ENCODE assay signal across 38 mouse cellular contexts in the genomic region with DNA sequence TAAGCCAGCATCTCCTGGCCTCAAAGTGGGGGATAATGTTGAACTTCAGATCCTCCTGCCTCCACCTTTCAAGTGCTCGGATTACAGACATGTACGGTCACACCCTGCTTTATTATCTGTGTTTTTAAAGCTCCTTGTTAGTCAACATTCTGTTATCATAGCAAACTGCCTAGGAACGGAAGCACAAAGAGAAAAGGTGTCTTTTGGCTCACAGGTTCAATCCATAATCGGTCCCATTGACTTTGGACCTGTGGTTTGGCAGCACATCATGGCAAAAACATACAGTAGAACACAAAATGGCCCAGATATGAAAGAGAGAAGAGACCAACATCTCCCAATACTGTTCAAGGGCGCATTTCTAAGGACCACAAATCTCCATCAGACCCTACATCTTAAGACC. TPM values are rescaled to one million over a fixed set of nuclear protein-coding genes. Genes with fewer than 3 reads are reported as not detected.
"Had no signal": no experiment of that assay in that cellular context is flagged by ENCODE, and none has a peak within 500 bp of the region (broad histone marks: within the 10 kb centered on the region; RNA-seq: fewer than 3 reads in every experiment).

No protein-coding gene starts in this region.

- H3K4me3 ChIP-seq: left cerebral cortex, adult 2 months; limb, embryonic 10.5 days; limb, embryonic 12.5 days; limb, embryonic 13.5 days; limb, embryonic 15.5 days; liver, embryonic 13.5 days; liver, embryonic 15.5 days; lung, embryonic 15.5 days; megakaryocyte, embryonic 14.5 days; midbrain, embryonic 10.5 days; midbrain, embryonic 12.5 days; midbrain, embryonic 13.5 days; midbrain, embryonic 15.5 days; myocyte; neural tube, embryonic 12.5 days had no signal

- H3K27me3 ChIP-seq: limb, embryonic 12.5 days; limb, embryonic 13.5 days; limb, embryonic 15.5 days; liver, embryonic 15.5 days; lung, embryonic 15.5 days; midbrain, embryonic 12.5 days; midbrain, embryonic 13.5 days; midbrain, embryonic 15.5 days; neural tube, embryonic 12.5 days had no signal

- H3K27ac ChIP-seq: left cerebral cortex, adult 2 months; limb, embryonic 10.5 days; limb, embryonic 12.5 days; limb, embryonic 13.5 days; limb, embryonic 15.5 days; liver, embryonic 13.5 days; liver, embryonic 14.5 days; liver, embryonic 15.5 days; lung, embryonic 15.5 days; macrophage; midbrain, embryonic 10.5 days; midbrain, embryonic 12.5 days; midbrain, embryonic 13.5 days; midbrain, embryonic 15.5 days; neural tube, embryonic 12.5 days had no signal

- H3K36me3 ChIP-seq: limb, embryonic 10.5 days; limb, embryonic 12.5 days; limb, embryonic 13.5 days; limb, embryonic 15.5 days; liver, embryonic 13.5 days; liver, embryonic 15.5 days; lung, embryonic 15.5 days; midbrain, embryonic 10.5 days; midbrain, embryonic 12.5 days; midbrain, embryonic 13.5 days; midbrain, embryonic 15.5 days; neural tube, embryonic 12.5 days had no signal

- H3K9me3 ChIP-seq: limb, embryonic 10.5 days; limb, embryonic 12.5 days; limb, embryonic 13.5 days; limb, embryonic 15.5 days; liver, embryonic 13.5 days; liver, embryonic 15.5 days; lung, embryonic 15.5 days; midbrain, embryonic 10.5 days; midbrain, embryonic 12.5 days; midbrain, embryonic 13.5 days; midbrain, embryonic 15.5 days; neural tube, embryonic 12.5 days had no signal

- H3K4me1 ChIP-seq: limb, embryonic 13.5 days; limb, embryonic 15.5 days; lung, embryonic 15.5 days had no signal

- H3K9ac ChIP-seq: limb, embryonic 12.5 days; limb, embryonic 13.5 days; limb, embryonic 15.5 days; liver, embryonic 13.5 days; liver, embryonic 14.5 days; liver, embryonic 15.5 days; liver, postnatal 0 days; lung, embryonic 14.5 days; lung, embryonic 15.5 days; midbrain, embryonic 12.5 days; midbrain, embryonic 13.5 days; midbrain, embryonic 15.5 days; neural tube, embryonic 12.5 days had no signal

- ATAC-seq: liver, postnatal 0 days; lung, postnatal 0 days; midbrain, embryonic 13.5 days; midbrain, embryonic 15.5 days; midbrain, embryonic 16.5 days had no signal

- DNase-seq: left cerebral cortex, postnatal 4 days; liver; liver, embryonic 13.5 days; liver, postnatal 0 days; lung, adult 18-20 months; lung, adult 2 months; lung, embryonic 14.5 days; lung, postnatal 10 days; lung, postnatal 14 days; lung, postnatal 36 days; lung, postnatal 4 days; midbrain, embryonic 14.5 days had no signal

- H3K4me2 ChIP-seq: limb, embryonic 12.5 days; limb, embryonic 13.5 days; limb, embryonic 15.5 days; liver, embryonic 11.5 days; liver, embryonic 13.5 days; liver, embryonic 15.5 days; lung, embryonic 14.5 days; lung, embryonic 15.5 days; midbrain, embryonic 11.5 days; midbrain, embryonic 12.5 days; midbrain, embryonic 13.5 days; midbrain, embryonic 15.5 days; neural tube, embryonic 12.5 days had no signal

RNA-seq across cellular contexts. Expression of a gene that starts 13.6 kb away (rescaled TPM):
- total RNA-seq: left cerebral cortex, postnatal 10 days; left cerebral cortex, postnatal 25 days; megakaryocyte progenitor cell, adult 5-6 weeks; megakaryocyte, adult 5-6 weeks; megakaryocyte-erythroid progenitor cell, adult 5-6 weeks; monocyte, adult 5-6 weeks had no signal
- polyA plus RNA-seq: macrophage had no signal
